Mouse (Mus musculus): ENCODE measurements around the gene Aptx. TPM values are rescaled to one million over a fixed set of nuclear protein-coding genes. Genes with fewer than 3 reads are reported as not detected.

Aptx gene
- 28.5 and 30.2 TPM in 2 replicates for polyA plus RNA-seq (2015; fragmentation: Nextera tagmentation; extraction: Ambion mirVana)

DNA sequence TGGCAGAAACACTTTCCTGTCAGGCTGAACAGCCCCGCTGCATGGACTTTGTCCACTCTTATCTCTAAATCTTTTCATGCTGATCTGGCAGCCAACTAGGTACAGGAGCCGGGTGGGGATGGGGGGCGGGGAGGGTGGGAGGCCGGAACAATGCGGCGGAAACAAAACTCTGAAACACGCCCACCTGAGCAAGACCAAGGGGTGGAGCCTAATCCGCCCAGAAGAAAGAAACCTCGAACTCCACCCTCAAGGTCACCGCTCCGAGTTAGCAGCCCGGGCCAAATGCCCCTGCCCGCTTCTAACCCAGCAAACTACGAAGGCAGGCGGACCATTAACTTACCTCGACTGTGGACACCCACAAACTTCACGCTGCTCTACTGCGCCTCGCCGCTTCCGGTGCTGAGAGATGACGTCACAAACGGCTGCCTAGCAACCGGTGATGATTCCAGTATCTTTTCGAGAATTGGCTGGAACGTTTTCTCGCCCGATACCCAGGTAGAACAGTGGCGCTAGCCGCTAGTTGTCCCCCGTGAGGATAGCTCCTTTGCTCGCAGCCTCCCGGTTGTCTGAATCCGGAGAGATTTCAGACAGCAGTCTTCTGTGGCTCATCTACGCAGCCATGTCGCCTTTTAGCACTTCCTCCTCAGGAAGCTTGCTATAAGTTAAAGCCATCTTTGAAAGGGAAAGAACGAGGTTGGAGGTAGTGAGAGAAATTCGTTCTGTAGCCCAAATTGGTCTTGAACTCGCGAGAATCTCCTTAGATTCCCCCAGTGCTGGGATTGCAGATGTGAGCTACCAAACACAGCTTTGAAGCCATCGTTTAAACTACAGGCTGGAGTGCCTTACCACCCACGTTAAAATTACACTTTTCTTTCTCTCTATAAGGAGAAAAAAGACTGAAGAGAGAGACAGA, at the start of gene Aptx:
Aptx (minus strand) TSS at position 398 of the 913 bp plus-strand sequence.
- Histone ChIP-seq H3K9ac (replicated peaks; ENCODE audit: low read length) (peak within 1 kb of the TSS; percentile 82), H3K9me3 (ENCODE audit: low read length) (no peaks in the 10 kb centered on the region), H3K27ac (ENCODE audit: low read length) (peak within 1 kb of the TSS; percentile 98), H3K4me2 (replicated peaks; ENCODE audit: low read depth, low read length) (peak within 1 kb of the TSS; percentile 76), H3K27me3 (ENCODE audit: insufficient read depth, low read length) (no peaks in the 10 kb centered on the region), H3K4me1 (ENCODE audit: insufficient read depth, low read length) (peaks cover 18% of the 10 kb centered on the region), H3K36me3 (ENCODE audit: insufficient read depth, low read length) (no peaks in the 10 kb centered on the region), H3K4me3 (ENCODE audit: low read length) (peak within 1 kb of the TSS; percentile 66)
- peak; percentile 92 for ATAC-seq (ENCODE audit: low FRiP score, low TSS enrichment)
- under 1% methylated on average over 42 of the region's 42 CpGs for WGBS

GRCm38 (mm10) chr4:40735351-40735750, 32.4 kb upstream of the Aptx start:
- 78% methylated on average over 1 of the region's 1 CpGs for WGBS
- Histone ChIP-seq H3K9me3 (ENCODE audit: low read length) (no peaks in the 10 kb centered on the region), H3K4me1 (ENCODE audit: insufficient read depth, low read length) (no peaks in the 10 kb centered on the region), H3K36me3 (ENCODE audit: insufficient read depth, low read length) (peaks cover 54% of the 10 kb centered on the region), H3K27me3 (ENCODE audit: insufficient read depth, low read length) (no peaks in the 10 kb centered on the region), H3K9ac (replicated peaks; ENCODE audit: low read length) (no peak overlapping the region), H3K4me2 (replicated peaks; ENCODE audit: low read depth, low read length) (no peak overlapping the region), H3K27ac (ENCODE audit: low read length) (no peak overlapping the region), H3K4me3 (ENCODE audit: low read length) (no peak overlapping the region)
- peak; percentile 51; the same call in 1 of the 2 replicates for ATAC-seq (ENCODE audit: low FRiP score, low TSS enrichment)

DNA sequence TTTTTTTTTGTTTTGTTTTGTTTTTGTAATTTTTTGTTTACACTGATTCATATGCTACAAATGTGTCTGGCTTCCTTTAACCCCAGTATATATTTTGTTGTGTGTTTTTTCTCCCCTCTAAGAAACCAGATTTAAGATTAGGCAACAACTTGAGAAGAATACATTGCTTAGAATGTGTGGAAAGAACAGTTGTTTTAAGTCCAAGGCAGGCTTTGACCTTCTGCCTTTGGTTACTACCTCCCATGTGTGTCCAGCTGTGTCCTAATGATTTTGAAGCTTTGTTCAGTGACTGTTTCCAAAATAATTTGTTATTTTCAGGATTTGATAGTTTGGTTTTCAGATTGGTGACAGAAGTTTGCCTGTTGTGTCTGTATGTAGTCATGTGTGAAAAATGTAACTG, 28.3 kb upstream of the Aptx start:
- peaks cover 53% of the 10 kb centered on the region for H3K36me3 ChIP-seq (ENCODE audit: insufficient read depth, low read length)
- H3K4me3 ChIP-seq (ENCODE audit: low read length) = no peak overlapping the region
- H3K27ac ChIP-seq (ENCODE audit: low read length) = no peak overlapping the region
- ATAC-seq (ENCODE audit: low FRiP score, low TSS enrichment) = no peak
- no peaks in the 10 kb centered on the region for H3K27me3 ChIP-seq (ENCODE audit: insufficient read depth, low read length)
- no peaks in the 10 kb centered on the region for H3K4me1 ChIP-seq (ENCODE audit: insufficient read depth, low read length)
- H3K9me3 ChIP-seq (ENCODE audit: low read length) = no peaks in the 10 kb centered on the region
- H3K9ac ChIP-seq (replicated peaks; ENCODE audit: low read length) = no peak overlapping the region
- no peak overlapping the region for H3K4me2 ChIP-seq (replicated peaks; ENCODE audit: low read depth, low read length)

- Histone ChIP-seq H3K9ac (replicated peaks; ENCODE audit: low read length) (no peak overlapping the region), H3K4me1 (ENCODE audit: insufficient read depth, low read length) (peaks cover 22% of the 10 kb centered on the region), H3K36me3 (ENCODE audit: insufficient read depth, low read length) (peaks cover 45% of the 10 kb centered on the region), H3K4me3 (ENCODE audit: low read length) (no peak overlapping the region), H3K27ac (ENCODE audit: low read length) (no peak overlapping the region), H3K4me2 (replicated peaks; ENCODE audit: low read depth, low read length) (no peak overlapping the region), H3K27me3 (ENCODE audit: insufficient read depth, low read length) (no peaks in the 10 kb centered on the region), H3K9me3 (ENCODE audit: low read length) (no peaks in the 10 kb centered on the region)
- ATAC-seq (ENCODE audit: low FRiP score, low TSS enrichment) = no peak
- WGBS = 87% methylated on average over 1 of the region's 1 CpGs
Measured at GRCm38 (mm10) chr4:40727247-40727646, 24.3 kb upstream of the Aptx start.

- Histone ChIP-seq H3K9me3 (ENCODE audit: low read length) (no peaks in the 10 kb centered on the region), H3K9ac (replicated peaks; ENCODE audit: low read length) (no peak overlapping the region), H3K4me2 (replicated peaks; ENCODE audit: low read depth, low read length) (peak overlapping the region; percentile 79; the same call in 1 of the 2 replicates), H3K36me3 (ENCODE audit: insufficient read depth, low read length) (peaks cover 34% of the 10 kb centered on the region), H3K4me1 (ENCODE audit: insufficient read depth, low read length) (peaks cover 29% of the 10 kb centered on the region), H3K27ac (ENCODE audit: low read length) (no peak overlapping the region), H3K4me3 (ENCODE audit: low read length) (no peak overlapping the region), H3K27me3 (ENCODE audit: insufficient read depth, low read length) (no peaks in the 10 kb centered on the region)
- no peak for ATAC-seq (ENCODE audit: low FRiP score, low TSS enrichment)
Measured at GRCm38 (mm10) chr4:40725554-40725953, 22.6 kb upstream of the Aptx start.

DNA sequence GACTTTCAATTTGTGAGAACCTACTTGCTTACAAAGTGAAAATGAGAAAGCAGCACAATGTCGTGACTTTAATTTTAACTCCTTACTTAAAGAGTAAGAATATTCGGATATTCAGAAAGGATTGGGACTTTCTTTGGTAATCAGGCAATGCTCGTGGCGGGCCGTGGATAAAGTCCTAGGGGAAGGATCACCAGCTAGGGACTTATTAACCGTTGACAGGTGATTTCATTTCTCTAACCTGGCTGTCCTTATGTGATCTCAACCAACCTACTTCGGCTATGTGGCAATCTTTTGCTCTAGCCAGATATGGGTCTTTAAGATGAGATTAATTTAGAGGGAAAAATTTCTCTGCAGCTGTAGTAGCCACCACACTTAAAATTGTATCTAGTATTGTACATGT, 22.1 kb upstream of the Aptx start:
- 78% methylated on average over 7 of the region's 7 CpGs for WGBS
- no peak for ATAC-seq (ENCODE audit: low FRiP score, low TSS enrichment)
- peak overlapping the region; percentile 83 for H3K4me3 ChIP-seq (ENCODE audit: low read length)
- H3K4me1 ChIP-seq (ENCODE audit: insufficient read depth, low read length) = peaks cover 29% of the 10 kb centered on the region
- no peaks in the 10 kb centered on the region for H3K9me3 ChIP-seq (ENCODE audit: low read length)
- peak overlapping the region; percentile 79 for H3K4me2 ChIP-seq (replicated peaks; ENCODE audit: low read depth, low read length)
- H3K27ac ChIP-seq (ENCODE audit: low read length) = no peak overlapping the region
- peaks cover 31% of the 10 kb centered on the region for H3K36me3 ChIP-seq (ENCODE audit: insufficient read depth, low read length)
- H3K9ac ChIP-seq (replicated peaks; ENCODE audit: low read length) = no peak overlapping the region; the same call in 1 of the 2 replicates
- no peaks in the 10 kb centered on the region for H3K27me3 ChIP-seq (ENCODE audit: insufficient read depth, low read length)

- Histone ChIP-seq H3K27ac (ENCODE audit: low read length) (peak overlapping the region; percentile 99), H3K9me3 (ENCODE audit: low read length) (no peaks in the 10 kb centered on the region), H3K36me3 (ENCODE audit: insufficient read depth, low read length) (peaks cover 18% of the 10 kb centered on the region), H3K4me1 (ENCODE audit: insufficient read depth, low read length) (peaks cover 29% of the 10 kb centered on the region), H3K4me3 (ENCODE audit: low read length) (peak overlapping the region; percentile 83), H3K4me2 (replicated peaks; ENCODE audit: low read depth, low read length) (peak overlapping the region; percentile 79), H3K9ac (replicated peaks; ENCODE audit: low read length) (peak overlapping the region; percentile 92), H3K27me3 (ENCODE audit: insufficient read depth, low read length) (no peaks in the 10 kb centered on the region)
- under 1% methylated on average over 53 of the region's 62 CpGs for WGBS
- ATAC-seq (ENCODE audit: low FRiP score, low TSS enrichment) = peak; percentile 89
Measured at GRCm38 (mm10) chr4:40722687-40723460, 19.9 kb upstream of the Aptx start.

DNA sequence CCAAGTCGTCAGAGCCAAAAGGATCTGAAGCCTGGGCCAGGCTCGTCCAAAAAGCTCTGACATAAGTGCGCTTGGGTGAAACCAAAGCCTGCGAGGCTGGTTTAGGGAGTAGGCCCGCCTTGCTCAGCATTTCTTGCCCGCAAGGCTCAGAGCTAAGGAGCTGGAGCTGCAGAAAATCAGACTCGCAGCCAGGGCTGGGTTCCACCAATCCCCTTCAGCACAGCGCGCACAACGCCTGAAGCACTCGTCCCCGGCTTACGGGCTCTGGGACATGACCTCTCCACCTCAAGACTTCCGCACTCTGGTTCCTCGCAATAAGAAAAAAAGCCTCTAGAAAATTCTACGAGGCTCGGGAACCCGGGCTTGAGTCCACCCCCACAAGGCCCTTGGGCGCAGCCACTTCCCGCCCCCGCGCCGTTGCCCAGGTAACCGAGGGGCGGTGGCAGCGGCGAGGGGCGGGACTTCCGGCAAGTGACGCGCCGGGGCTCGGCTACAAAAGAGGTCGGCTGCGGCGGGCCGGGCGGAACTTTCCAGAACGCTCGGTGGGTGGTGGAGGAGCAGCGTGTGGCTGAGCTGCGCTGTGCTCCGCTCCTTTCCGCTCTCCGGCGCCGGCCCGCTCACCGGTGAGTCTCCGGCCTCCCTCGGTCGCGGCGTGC, 19.1 kb upstream of the Aptx start, which contains the start of gene Dnaja1:
Dnaja1 (plus strand) TSS at position 140 of the 656 bp plus-strand sequence.
- peak; percentile 95 for ATAC-seq (ENCODE audit: low FRiP score, low TSS enrichment)
- Histone ChIP-seq H3K4me3 (ENCODE audit: low read length) (peak within 1 kb of the TSS; percentile 83), H3K4me1 (ENCODE audit: insufficient read depth, low read length) (peaks cover 29% of the 10 kb centered on the region), H3K9ac (replicated peaks; ENCODE audit: low read length) (peak within 1 kb of the TSS; percentile 92), H3K9me3 (ENCODE audit: low read length) (no peaks in the 10 kb centered on the region), H3K36me3 (ENCODE audit: insufficient read depth, low read length) (peaks cover 14% of the 10 kb centered on the region), H3K4me2 (replicated peaks; ENCODE audit: low read depth, low read length) (peak within 1 kb of the TSS; percentile 79), H3K27me3 (ENCODE audit: insufficient read depth, low read length) (no peaks in the 10 kb centered on the region), H3K27ac (ENCODE audit: low read length) (peak within 1 kb of the TSS; percentile 99)
- 0% methylated on average over 47 of the region's 54 CpGs for WGBS

- WGBS = 87% methylated on average over 8 of the region's 8 CpGs
- H3K36me3 ChIP-seq (ENCODE audit: insufficient read depth, low read length) = peaks cover 4% of the 10 kb centered on the region
- H3K4me3 ChIP-seq (ENCODE audit: low read length) = no peak overlapping the region
- H3K27me3 ChIP-seq (ENCODE audit: insufficient read depth, low read length) = no peaks in the 10 kb centered on the region
- peak overlapping the region; percentile 45; the same call in 1 of the 2 replicates for H3K9ac ChIP-seq (replicated peaks; ENCODE audit: low read length)
- H3K4me1 ChIP-seq (ENCODE audit: insufficient read depth, low read length) = peaks cover 29% of the 10 kb centered on the region
- no peak overlapping the region for H3K4me2 ChIP-seq (replicated peaks; ENCODE audit: low read depth, low read length)
- H3K9me3 ChIP-seq (ENCODE audit: low read length) = no peaks in the 10 kb centered on the region
- peak overlapping the region; percentile 99 for H3K27ac ChIP-seq (ENCODE audit: low read length)
- ATAC-seq (ENCODE audit: low FRiP score, low TSS enrichment) = no peak
Measured at GRCm38 (mm10) chr4:40720910-40721309, 17.9 kb upstream of the Aptx start.
